Mouse (Mus musculus) ES-E14 (cell line): ENCODE results near the gene Chrm4.

Source experiments
- CHD2 ChIP-seq: IDR thresholded peaks from 2 replicates; pipeline ENCODE4 v1.6.1; 2014; ENCODE audit warnings: mild to moderate bottlenecking, low read depth, low read length, inconsistent platforms
- HCFC1 ChIP-seq: IDR thresholded peaks from 2 replicates; pipeline ENCODE4 v1.6.1; 2012; ENCODE audit warnings: low read length, inconsistent platforms, borderline replicate concordance; ENCODE audit not compliant: insufficient read depth

GRCm38 (mm10) chr2:91929455-91929854 lies 2.4 kb downstream of the Chrm4 start:
- TF ChIP-seq HCFC1 (no peak), CHD2 (no peak)
